Mouse (Mus musculus): ENCODE measurements at regions not wholly inside any gene's neighbourhood (a gene's known extent, or its start where the extent isn't known, plus 50 kb on each side); places are given as distances from the start of the nearest gene placed in this dataset.

GRCm38 (mm10) chr3:52611881-52612280, 343.7 kb downstream of the Foxo1 start:
- Histone ChIP-seq H3K4me2 (replicated peaks; ENCODE audit: low read depth) (no peak overlapping the region), H3K4me3 (ENCODE audit: low read depth, low read length) (no peak overlapping the region), H3K4me1 (replicated peaks; ENCODE audit: control insufficient read depth, insufficient read depth, low read length) (no peaks in the 10 kb centered on the region), H3K36me3 (ENCODE audit: control insufficient read depth, insufficient read depth) (no peaks in the 10 kb centered on the region), H3K27ac (ENCODE audit: low read depth, low read length) (no peak overlapping the region), H3K9me3 (ENCODE audit: control insufficient read depth) (no peaks in the 10 kb centered on the region), H3K9ac (ENCODE audit: low read depth, low read length) (no peak overlapping the region), H3K27me3 (replicated peaks; ENCODE audit: control insufficient read depth, insufficient read depth, low read length) (no peaks in the 10 kb centered on the region)
- TF ChIP-seq CTCF (IDR thresholded peaks at IDR 0.05; ENCODE audit: low read depth): no peak
- ATAC-seq: no peak
- WGBS: 95% methylated on average over 8 of the region's 8 CpGs

- H3K4me1 ChIP-seq (replicated peaks; ENCODE audit: control insufficient read depth, insufficient read depth, low read length): no peaks in the 10 kb centered on the region
Measured at GRCm38 (mm10) chr3:52610466-52610865, 342.3 kb downstream of the Foxo1 start.

GRCm38 (mm10) chr3:52608086-52608426, 339.9 kb downstream of the Foxo1 start:
- WGBS: 90% methylated on average over 5 of the region's 5 CpGs
- no peaks in the 10 kb centered on the region for H3K27me3 ChIP-seq (replicated peaks; ENCODE audit: control insufficient read depth, insufficient read depth, low read length)
- H3K36me3 ChIP-seq (ENCODE audit: control insufficient read depth, insufficient read depth): no peaks in the 10 kb centered on the region
- no peak overlapping the region for H3K27ac ChIP-seq (ENCODE audit: low read depth, low read length)
- no peak overlapping the region for H3K4me3 ChIP-seq (ENCODE audit: low read depth, low read length)
- H3K4me1 ChIP-seq (replicated peaks; ENCODE audit: control insufficient read depth, insufficient read depth, low read length): no peaks in the 10 kb centered on the region
- no peak overlapping the region for H3K9ac ChIP-seq (ENCODE audit: low read depth, low read length)
- H3K9me3 ChIP-seq (ENCODE audit: control insufficient read depth): no peaks in the 10 kb centered on the region
- no peak overlapping the region for H3K4me2 ChIP-seq (replicated peaks; ENCODE audit: low read depth)
- no peak for ATAC-seq
- no peak for TF ChIP-seq CTCF (IDR thresholded peaks at IDR 0.05; ENCODE audit: low read depth)

More at GRCm38 (mm10) chr3:52610466-52610865, 342.3 kb downstream of the Foxo1 start:
- Histone ChIP-seq H3K4me2 (replicated peaks; ENCODE audit: low read depth) (no peak overlapping the region), H3K36me3 (ENCODE audit: control insufficient read depth, insufficient read depth) (no peaks in the 10 kb centered on the region), H3K27ac (ENCODE audit: low read depth, low read length) (no peak overlapping the region), H3K9me3 (ENCODE audit: control insufficient read depth) (no peaks in the 10 kb centered on the region), H3K27me3 (replicated peaks; ENCODE audit: control insufficient read depth, insufficient read depth, low read length) (no peaks in the 10 kb centered on the region), H3K4me3 (ENCODE audit: low read depth, low read length) (no peak overlapping the region), H3K9ac (ENCODE audit: low read depth, low read length) (no peak overlapping the region)
- WGBS: 63% methylated on average over 3 of the region's 3 CpGs
- no peak for TF ChIP-seq CTCF (IDR thresholded peaks at IDR 0.05; ENCODE audit: low read depth)
- ATAC-seq: no peak

GRCm38 (mm10) chr3:52607379-52608085, 339.4 kb downstream of the Foxo1 start:
- Histone ChIP-seq H3K4me1 (replicated peaks; ENCODE audit: control insufficient read depth, insufficient read depth, low read length) (no peaks in the 10 kb centered on the region), H3K9me3 (ENCODE audit: control insufficient read depth) (no peaks in the 10 kb centered on the region), H3K4me2 (replicated peaks; ENCODE audit: low read depth) (no peak overlapping the region), H3K9ac (ENCODE audit: low read depth, low read length) (no peak overlapping the region), H3K36me3 (ENCODE audit: control insufficient read depth, insufficient read depth) (no peaks in the 10 kb centered on the region), H3K27me3 (replicated peaks; ENCODE audit: control insufficient read depth, insufficient read depth, low read length) (no peaks in the 10 kb centered on the region), H3K27ac (ENCODE audit: low read depth, low read length) (no peak overlapping the region), H3K4me3 (ENCODE audit: low read depth, low read length) (no peak overlapping the region)
- 87% methylated on average over 12 of the region's 12 CpGs for WGBS
- ATAC-seq: no peak
- TF ChIP-seq CTCF (IDR thresholded peaks at IDR 0.05; ENCODE audit: low read depth): no peak

GRCm38 (mm10) chr3:52605261-52605771, 337.2 kb downstream of the Foxo1 start:
- Histone ChIP-seq H3K4me2 (replicated peaks; ENCODE audit: low read depth) (no peak overlapping the region), H3K27ac (ENCODE audit: low read depth, low read length) (no peak overlapping the region), H3K9me3 (ENCODE audit: control insufficient read depth) (no peaks in the 10 kb centered on the region), H3K4me3 (ENCODE audit: low read depth, low read length) (no peak overlapping the region), H3K36me3 (ENCODE audit: control insufficient read depth, insufficient read depth) (no peaks in the 10 kb centered on the region), H3K9ac (ENCODE audit: low read depth, low read length) (no peak overlapping the region), H3K4me1 (replicated peaks; ENCODE audit: control insufficient read depth, insufficient read depth, low read length) (no peaks in the 10 kb centered on the region), H3K27me3 (replicated peaks; ENCODE audit: control insufficient read depth, insufficient read depth, low read length) (no peaks in the 10 kb centered on the region)
- ATAC-seq: no peak
- WGBS: 77% methylated on average over 6 of the region's 6 CpGs
- no peak for TF ChIP-seq CTCF (IDR thresholded peaks at IDR 0.05; ENCODE audit: low read depth)

GRCm38 (mm10) chr3:52603244-52603704, 335.1 kb downstream of the Foxo1 start:
- Histone ChIP-seq H3K4me3 (ENCODE audit: low read depth, low read length) (no peak overlapping the region), H3K4me1 (replicated peaks; ENCODE audit: control insufficient read depth, insufficient read depth, low read length) (no peaks in the 10 kb centered on the region), H3K9me3 (ENCODE audit: control insufficient read depth) (no peaks in the 10 kb centered on the region), H3K4me2 (replicated peaks; ENCODE audit: low read depth) (no peak overlapping the region), H3K36me3 (ENCODE audit: control insufficient read depth, insufficient read depth) (no peaks in the 10 kb centered on the region), H3K27ac (ENCODE audit: low read depth, low read length) (no peak overlapping the region), H3K27me3 (replicated peaks; ENCODE audit: control insufficient read depth, insufficient read depth, low read length) (no peaks in the 10 kb centered on the region), H3K9ac (ENCODE audit: low read depth, low read length) (no peak overlapping the region)
- no peak for ATAC-seq
- TF ChIP-seq CTCF (IDR thresholded peaks at IDR 0.05; ENCODE audit: low read depth): no peak
- WGBS: 73% methylated on average over 8 of the region's 8 CpGs
